Mouse (Mus musculus) lung, adult 2 months (tissue): ENCODE measurements around the gene Prdm8.

Experiments
- CTCF ChIP-seq: fragments of 200-500 bp; IDR thresholded peaks from 2 replicates; pipeline ENCODE4 v1.5.1; 2011; ENCODE audit warnings: mild to moderate bottlenecking, low read length, control low read depth; ENCODE audit not compliant: insufficient read depth
- POLR2A ChIP-seq: fragments of 200-500 bp; IDR thresholded peaks from 2 replicates; pipeline ENCODE4 v1.6.1; 2011; ENCODE audit warnings: low read depth, mild to moderate bottlenecking, control low read depth, low read length, borderline replicate concordance; ENCODE audit errors: extremely low read depth

DNA sequence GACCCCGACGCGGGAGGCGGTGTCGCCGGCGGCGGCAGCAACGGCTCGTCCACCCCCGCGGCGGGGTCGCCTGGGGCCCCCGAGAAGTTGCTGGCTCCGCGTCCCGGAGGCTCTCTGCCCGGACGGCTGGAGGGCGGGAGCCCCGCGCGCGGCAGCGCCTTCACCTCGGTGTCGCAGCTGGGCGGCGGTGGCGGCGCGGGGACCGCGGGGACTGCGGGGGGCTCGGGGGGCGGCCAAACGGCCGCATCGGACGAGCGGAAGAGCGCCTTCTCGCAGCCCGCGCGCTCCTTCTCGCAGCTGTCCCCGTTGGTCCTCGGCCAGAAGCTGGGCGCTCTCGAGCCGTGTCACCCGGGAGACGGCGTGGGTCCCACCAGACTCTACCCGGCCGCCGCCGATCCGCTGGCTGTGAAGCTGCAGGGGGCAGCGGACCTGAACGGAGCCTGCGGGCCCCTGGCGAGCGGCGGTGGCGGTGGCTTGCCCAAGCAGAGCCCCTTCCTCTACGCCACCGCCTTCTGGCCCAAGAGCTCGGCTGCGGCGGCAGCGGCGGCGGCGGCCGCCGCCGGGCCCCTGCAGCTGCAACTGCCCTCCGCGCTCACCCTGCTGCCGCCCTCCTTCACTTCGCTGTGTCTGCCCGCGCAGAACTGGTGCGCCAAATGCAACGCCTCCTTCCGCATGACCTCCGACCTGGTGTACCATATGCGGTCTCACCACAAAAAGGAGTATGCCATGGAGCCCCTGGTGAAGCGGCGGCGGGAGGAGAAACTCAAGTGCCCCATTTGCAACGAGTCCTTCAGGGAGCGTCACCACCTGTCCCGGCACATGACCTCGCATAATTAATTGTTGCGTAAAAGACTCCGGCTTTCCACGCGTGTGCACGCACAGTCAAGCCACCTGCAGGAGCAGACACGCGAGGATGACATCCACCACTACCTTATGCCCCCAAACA is 19.1 kb downstream of the Prdm8 start:
- no peak for TF ChIP-seq POLR2A
- no peak for TF ChIP-seq CTCF
